ENCODE assay signal across 8 mouse cellular contexts in the genomic region with DNA sequence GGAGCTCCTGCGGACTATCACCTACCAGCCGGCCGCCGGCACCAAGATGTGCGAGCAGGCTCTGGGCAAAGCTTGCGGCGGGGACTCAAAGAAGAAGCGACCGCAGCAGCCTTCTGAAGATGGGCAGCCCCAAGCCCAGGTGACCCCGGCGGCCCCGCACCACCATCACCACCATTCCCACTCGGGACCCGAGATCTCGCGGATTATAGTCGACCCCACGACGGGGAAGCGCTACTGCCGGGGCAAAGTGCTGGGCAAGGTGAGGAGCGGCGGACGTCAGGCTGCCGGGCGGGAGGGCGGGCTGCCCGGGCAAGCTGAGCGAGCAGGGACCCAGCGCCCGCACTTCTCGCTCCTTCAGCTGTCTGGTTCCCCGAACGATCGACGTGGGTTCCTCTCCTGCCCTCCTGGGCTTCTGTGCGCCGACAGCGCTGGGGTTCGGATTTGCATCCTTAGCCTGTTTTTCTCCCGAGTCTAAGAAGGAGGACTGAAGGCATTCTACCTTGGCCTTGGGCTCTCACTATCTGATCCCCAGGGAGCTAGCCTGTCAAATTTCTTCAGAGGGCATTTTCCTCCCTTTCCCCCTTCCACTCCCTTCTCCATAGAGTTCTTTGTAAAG. TPM values are rescaled to one million over a fixed set of nuclear protein-coding genes. Genes with fewer than 3 reads are reported as not detected.
A peak's percentile ranks its signal among the peaks of the same experiment; 100 is the strongest.
DNase-seq lines count a peak whose midpoint lies in the region; ATAC-seq lines count a peak whose summit lies in the region.

No protein-coding gene starts in this region.

- peak overlapping the region; percentile 94 for H3K9ac ChIP-seq in embryonic facial prominence, embryonic 12.5 days
- peak overlapping the region; percentile 97 for H3K9ac ChIP-seq in hindbrain, embryonic 14.5 days

- H3K9me3 ChIP-seq in embryonic facial prominence, embryonic 12.5 days: 0 out of 2 replicates have a peak, but pooled peaks cover 5% of the 10 kb centered on the region
- peaks cover 11% of the 10 kb centered on the region for H3K9me3 ChIP-seq in hindbrain, embryonic 14.5 days (ENCODE audit: control insufficient read depth, low read length)
- H3K9me3 ChIP-seq in megakaryocyte, embryonic 14.5 days: no peaks in the 10 kb centered on the region

- H3K4me3 ChIP-seq in embryonic facial prominence, embryonic 12.5 days: peak overlapping the region; percentile 86
- H3K4me3 ChIP-seq in hindbrain, embryonic 14.5 days (replicated peaks; ENCODE audit: low read length): peak overlapping the region; percentile 90
- H3K4me3 ChIP-seq in megakaryocyte, embryonic 14.5 days (replicated peaks): peak overlapping the region; percentile 96

- WGBS in embryonic facial prominence, embryonic 12.5 days: under 1% methylated on average over 35 of the region's 41 CpGs
- under 1% methylated on average over 41 of the region's 41 CpGs for WGBS in hindbrain, embryonic 14.5 days

- no peaks in the 10 kb centered on the region for H3K27me3 ChIP-seq in embryonic facial prominence, embryonic 12.5 days
- no peaks in the 10 kb centered on the region for H3K27me3 ChIP-seq in hindbrain, embryonic 14.5 days (ENCODE audit: control insufficient read depth, insufficient read depth, low read length)
- H3K27me3 ChIP-seq in megakaryocyte, embryonic 14.5 days (replicated peaks): peaks cover 21% of the 10 kb centered on the region

- peak; percentile 29 for DNase-seq in cerebellum, adult 9-10 months
- no peak for DNase-seq in cerebellum, adult 11 months
- peak; percentile 50 for DNase-seq in hindbrain, embryonic 14.5 days (ENCODE audit: low spot score)
- no peak for DNase-seq in layer of hippocampus, adult 9-10 months (ENCODE audit: low spot score)
- DNase-seq in left cerebral cortex, adult 8-10 months (ENCODE audit: low spot score in 2 of 2): no peak

- peaks cover 28% of the 10 kb centered on the region for H3K36me3 ChIP-seq in embryonic facial prominence, embryonic 12.5 days
- peaks cover 35% of the 10 kb centered on the region for H3K36me3 ChIP-seq in hindbrain, embryonic 14.5 days (replicated peaks; ENCODE audit: control insufficient read depth, insufficient read depth)
- H3K36me3 ChIP-seq in megakaryocyte, embryonic 14.5 days (replicated peaks; ENCODE audit: low read length): peaks cover 25% of the 10 kb centered on the region

- peak; percentile 2 for ATAC-seq in CD4-positive, CD25-positive, alpha-beta regulatory T cell, adult 4 months
- no peak; the same call in 1 of the 2 replicates for ATAC-seq in embryonic facial prominence, embryonic 12.5 days (ENCODE audit: insufficient number of reproducible peaks, insufficient read depth, low FRiP score, low TSS enrichment)
- ATAC-seq in hindbrain, embryonic 14.5 days (ENCODE audit: low FRiP score): no peak; the same call in 1 of the 2 replicates

- H3K4me2 ChIP-seq in embryonic facial prominence, embryonic 12.5 days (replicated peaks): peak overlapping the region; percentile 91
- peak overlapping the region; percentile 96 for H3K4me2 ChIP-seq in hindbrain, embryonic 14.5 days (replicated peaks)

- H3K27ac ChIP-seq in embryonic facial prominence, embryonic 12.5 days: peak overlapping the region; percentile 91
- H3K27ac ChIP-seq in hindbrain, embryonic 14.5 days: peak overlapping the region; percentile 92

- H3K4me1 ChIP-seq in embryonic facial prominence, embryonic 12.5 days: peaks cover 12% of the 10 kb centered on the region
- H3K4me1 ChIP-seq in hindbrain, embryonic 14.5 days (replicated peaks; ENCODE audit: control insufficient read depth, insufficient read depth, low read length): peaks cover 16% of the 10 kb centered on the region; the same call in 1 of the 2 replicates
- peaks cover 29% of the 10 kb centered on the region for H3K4me1 ChIP-seq in megakaryocyte, embryonic 14.5 days

RNA-seq across cellular contexts. Expression of gene Plk2, which starts 0.4 kb away (rescaled TPM):
- 1 to 10 TPM; 1.7 to 4.1 TPM for polyA plus RNA-seq in CD4-positive, CD25-positive, alpha-beta regulatory T cell, adult 4 months (2017; shearing (Covaris generic))
- polyA plus RNA-seq in embryonic facial prominence, embryonic 12.5 days (2016; fragmentation: Nextera tagmentation; extraction: Ambion mirVana): 201 and 223 TPM in 2 replicates
- polyA plus RNA-seq in hindbrain, embryonic 14.5 days (2014; fragmentation: Nextera tagmentation; extraction: Ambion mirVana): 142 and 150 TPM in 2 replicates
- polyA plus RNA-seq in megakaryocyte, embryonic 14.5 days (2012; ENCODE audit: insufficient read depth, low replicate concordance): 4.6 and 6.7 TPM in 2 replicates
- 100 to 1,000 TPM; 225 to 252 (median 238) TPM for total RNA-seq in left cerebral cortex, adult 8-10 months (2022)

RNA-seq across cellular contexts. Expression of gene Gapt, which starts 38.3 kb away (rescaled TPM):
- polyA plus RNA-seq in CD4-positive, CD25-positive, alpha-beta regulatory T cell, adult 4 months (2017; shearing (Covaris generic)): under 1 TPM in 1 of 2 experiments, not detected in 1; 0.98 TPM
- polyA plus RNA-seq in embryonic facial prominence, embryonic 12.5 days (2016; fragmentation: Nextera tagmentation; extraction: Ambion mirVana): 0.15 and 0.25 TPM in 2 replicates
- 0.09 TPM in 1 of 2 replicates, not detected in the other for polyA plus RNA-seq in hindbrain, embryonic 14.5 days (2014; fragmentation: Nextera tagmentation; extraction: Ambion mirVana)
- 0.49 TPM in 1 of 2 replicates, not detected in the other for polyA plus RNA-seq in megakaryocyte, embryonic 14.5 days (2012; ENCODE audit: insufficient read depth, low replicate concordance)
- under 1 TPM in 1 of 4 experiments, not detected in 3; 0.41 TPM for total RNA-seq in left cerebral cortex, adult 8-10 months (2022)

Comparison
In these comparisons a context has a peak if more than half of its experiments do, and no peak if none do; other contexts are left out.
1. DNase-seq: peak in cerebellum, adult 9-10 months (single experiment) and hindbrain, embryonic 14.5 days (single experiment); none in cerebellum, adult 11 months (single experiment), layer of hippocampus, adult 9-10 months (single experiment) and left cerebral cortex, adult 8-10 months (0 of 2).
2. RNA of gene Plk2, which starts 0.4 kb away (polyA plus RNA-seq): 201 to 223 TPM in embryonic facial prominence, embryonic 12.5 days and 142 to 150 TPM in hindbrain, embryonic 14.5 days; 4.6 to 6.7 TPM in megakaryocyte, embryonic 14.5 days and 1.7 to 4.1 TPM in CD4-positive, CD25-positive, alpha-beta regulatory T cell, adult 4 months; every median in the first group is over 10 times any median in the second.
3. Peak in every context shown above with its lines, with median percentiles within 50 percentile points of each other: H3K4me3 ChIP-seq.